Mouse (Mus musculus) cerebellum, postnatal 4 days (tissue): ENCODE measurements around the gene Evx2.

Experiments used
- DNase-seq, 2 experiments: peaks; one replicate each; pipeline ENCODE4 v3.0.0; 2022; ENCODE audit warnings: low spot score in 2 of 2, mixed read lengths in 1 of 2

Evx2 gene

GRCm38 (mm10) chr2:74667191-74667841, 8.0 kb upstream of the Evx2 start:
- DNase-seq, result no peak

GRCm38 (mm10) chr2:74666411-74666810, 7.1 kb upstream of the Evx2 start:
- DNase-seq, result no peak

- peak in 1 of 2 experiments; percentile 75 for DNase-seq
These were observed 4.1 kb upstream of the Evx2 start for GRCm38 (mm10) chr2:74663291-74663925.

- peak in 1 of 2 experiments; percentile 71 for DNase-seq
These were observed 2.3 kb upstream of the Evx2 start for GRCm38 (mm10) chr2:74661685-74662084.

- DNase-seq, result no peak
These were observed 1.3 kb upstream of the Evx2 start for GRCm38 (mm10) chr2:74660421-74661375.

- DNase-seq, result no peak
These were observed 538 bp downstream of the Evx2 start for GRCm38 (mm10) chr2:74658667-74659371.

- DNase-seq, result no peak
These were observed 1.2 kb downstream of the Evx2 start for GRCm38 (mm10) chr2:74658024-74658666.

GRCm38 (mm10) chr2:74657251-74658023, 1.9 kb downstream of the Evx2 start:
- DNase-seq, result no peak

GRCm38 (mm10) chr2:74656632-74657021, 2.7 kb downstream of the Evx2 start:
- no peak for DNase-seq

GRCm38 (mm10) chr2:74655821-74656631, 3.3 kb downstream of the Evx2 start:
- DNase-seq, result no peak

- peak in 1 of 2 experiments; percentile 40 for DNase-seq
These were observed 4.0 kb downstream of the Evx2 start for GRCm38 (mm10) chr2:74655420-74655781.

- DNase-seq, result no peak
These were observed 4.5 kb downstream of the Evx2 start for GRCm38 (mm10) chr2:74654743-74655419.

- no peak for DNase-seq
These were observed 5.4 kb downstream of the Evx2 start for GRCm38 (mm10) chr2:74653781-74654535.

GRCm38 (mm10) chr2:74652996-74653340, 6.4 kb downstream of the Evx2 start:
- no peak for DNase-seq

GRCm38 (mm10) chr2:74647082-74647864, 12.1 kb downstream of the Evx2 start:
- no peak for DNase-seq

- DNase-seq, result no peak
These were observed 13.7 kb downstream of the Evx2 start for GRCm38 (mm10) chr2:74645631-74646030.

- no peak for DNase-seq
These were observed 16.9 kb downstream of the Evx2 start for GRCm38 (mm10) chr2:74642431-74642830.

- no peak for DNase-seq
These were observed 23.9 kb downstream of the Evx2 start for GRCm38 (mm10) chr2:74635412-74635811.
